Mouse (Mus musculus) thymus, postnatal 36 days (tissue): Measurements from ENCODE around the gene Ppp1r18.

Experiments used
- DNase-seq, 2 experiments: peaks; one replicate each; pipeline ENCODE4 v3.0.0; 2022; ENCODE audit warnings: mixed read lengths in 2 of 2

Ppp1r18 gene

GRCm38 (mm10) chr17:35870151-35870883, 4.9 kb downstream of the Ppp1r18 start:
- peak; percentile 86 to 92 for DNase-seq

GRCm38 (mm10) chr17:35870884-35871696, 5.7 kb downstream of the Ppp1r18 start:
- DNase-seq = peak; percentile 52 to 54

- DNase-seq = peak; percentile 86 to 87
Observed at GRCm38 (mm10) chr17:35873774-35874519, 8.6 kb downstream of the Ppp1r18 start.

- no peak for DNase-seq
Observed at GRCm38 (mm10) chr17:35874721-35875120, 9.3 kb downstream of the Ppp1r18 start.

- peak; percentile 94 to 96 for DNase-seq
Observed at GRCm38 (mm10) chr17:35879245-35880057, 14.1 kb downstream of the Ppp1r18 start, which contains the start of gene Dhx16. Gene Dhx16 (plus strand): TSS chr17:35879819.

- no peak for DNase-seq
Observed at GRCm38 (mm10) chr17:35882924-35883323, 17.5 kb downstream of the Ppp1r18 start.

- no peak for DNase-seq
Observed at GRCm38 (mm10) chr17:35883777-35884176, 18.4 kb downstream of the Ppp1r18 start.

- no peak for DNase-seq
Observed at GRCm38 (mm10) chr17:35887725-35888124, 22.3 kb downstream of the Ppp1r18 start.

GRCm38 (mm10) chr17:35896781-35897643, 31.6 kb downstream of the Ppp1r18 start, which contains the start of gene 2310061I04Rik:
Gene 2310061I04Rik (minus strand): TSS chr17:35897431.
- peak; percentile 92 to 95 for DNase-seq

GRCm38 (mm10) chr17:35897644-35898573, 32.5 kb downstream of the Ppp1r18 start:
- peak; percentile 23 to 45 for DNase-seq

GRCm38 (mm10) chr17:35900636-35901035, 35.2 kb downstream of the Ppp1r18 start:
- DNase-seq = no peak

GRCm38 (mm10) chr17:35903343-35903991, 38.1 kb downstream of the Ppp1r18 start:
- no peak for DNase-seq

GRCm38 (mm10) chr17:35903992-35904355, 38.6 kb downstream of the Ppp1r18 start:
- DNase-seq = peak in 1 of 2 experiments; percentile 33

GRCm38 (mm10) chr17:35905587-35905986, 40.2 kb downstream of the Ppp1r18 start:
- DNase-seq = no peak

GRCm38 (mm10) chr17:35907609-35908008, 42.2 kb downstream of the Ppp1r18 start:
- DNase-seq = no peak

- no peak for DNase-seq
Observed at GRCm38 (mm10) chr17:35909186-35909918, 44.0 kb downstream of the Ppp1r18 start.

- peak; percentile 94 to 95 for DNase-seq
Observed at GRCm38 (mm10) chr17:35909919-35910369, 44.6 kb downstream of the Ppp1r18 start, which contains the start of gene Atat1. Gene Atat1 (minus strand): TSS chr17:35910075.

- no peak for DNase-seq
Observed at GRCm38 (mm10) chr17:35914975-35915374, 49.6 kb downstream of the Ppp1r18 start.
